Mouse (Mus musculus) kidney, adult 11 months (tissue): ENCODE results near the gene Dmpk.
A peak's percentile ranks its signal among the peaks of the same experiment; 100 is the strongest.
"Not testable (repeated sequence)": the region's sequence is repeated elsewhere in the genome, so short reads cannot be mapped to it uniquely, and the experiment has no call there.

Source experiments
- DNase-seq: peaks from one replicate; pipeline ENCODE4 v3.0.0; 2022

The Dmpk gene

GRCm38 (mm10) chr7:19083701-19084100, at the start of gene Dmpk:
TSS of gene Dmpk (plus strand) at chr7:19083849.
- DNase-seq: no peak

- no peak for DNase-seq
Observed at GRCm38 (mm10) chr7:19044616-19045015, 39.0 kb upstream of the Dmpk start.

GRCm38 (mm10) chr7:19046286-19047069, 37.2 kb upstream of the Dmpk start:
- peak; percentile 38 for DNase-seq

- DNase-seq: no peak
Observed at GRCm38 (mm10) chr7:19048006-19048527, 35.6 kb upstream of the Dmpk start.

GRCm38 (mm10) chr7:19049252-19049651, 34.4 kb upstream of the Dmpk start:
- DNase-seq: no peak

- DNase-seq: no peak
Observed at GRCm38 (mm10) chr7:19050172-19050571, 33.5 kb upstream of the Dmpk start.

GRCm38 (mm10) chr7:19051161-19051560, 32.5 kb upstream of the Dmpk start:
- no peak for DNase-seq

GRCm38 (mm10) chr7:19052345-19053135, 31.1 kb upstream of the Dmpk start:
- DNase-seq: no peak

- no peak for DNase-seq
Observed at GRCm38 (mm10) chr7:19053136-19053532, 30.5 kb upstream of the Dmpk start.

GRCm38 (mm10) chr7:19054047-19054776, 29.4 kb upstream of the Dmpk start, which contains the start of gene Rsph6a:
TSS of gene Rsph6a (plus strand) at chr7:19054690.
- DNase-seq: no peak

GRCm38 (mm10) chr7:19054777-19055076, 28.9 kb upstream of the Dmpk start:
- DNase-seq: no peak

- no peak for DNase-seq
Observed at GRCm38 (mm10) chr7:19055108-19055507, 28.5 kb upstream of the Dmpk start.

- no peak for DNase-seq
Observed at GRCm38 (mm10) chr7:19057405-19057804, 26.2 kb upstream of the Dmpk start.

- no peak for DNase-seq
Observed at GRCm38 (mm10) chr7:19065896-19066295, 17.8 kb upstream of the Dmpk start.

- no peak for DNase-seq
Observed at GRCm38 (mm10) chr7:19067063-19067462, 16.6 kb upstream of the Dmpk start.

- no peak for DNase-seq
Observed at GRCm38 (mm10) chr7:19067935-19068334, 15.7 kb upstream of the Dmpk start.

- DNase-seq: peak; percentile 54
Observed at GRCm38 (mm10) chr7:19068707-19069106, 14.9 kb upstream of the Dmpk start.

GRCm38 (mm10) chr7:19069500-19069899, 14.1 kb upstream of the Dmpk start:
- DNase-seq: no peak

- not testable (repeated sequence) for DNase-seq
Observed at GRCm38 (mm10) chr7:19071024-19071423, 12.6 kb upstream of the Dmpk start.

- no peak for DNase-seq
Observed at GRCm38 (mm10) chr7:19073504-19073903, 10.1 kb upstream of the Dmpk start.

- no peak for DNase-seq
Observed at GRCm38 (mm10) chr7:19074494-19074893, 9.2 kb upstream of the Dmpk start.

GRCm38 (mm10) chr7:19075231-19075630, 8.4 kb upstream of the Dmpk start:
- DNase-seq: no peak
